Mouse (Mus musculus): ENCODE data around the gene Tmem132b. TPM values are rescaled to one million over a fixed set of nuclear protein-coding genes. Genes with fewer than 3 reads are reported as not detected.

Tmem132b gene
- total RNA-seq, 2 experiments from 2014 or later, result 140 to 144 TPM

DNA sequence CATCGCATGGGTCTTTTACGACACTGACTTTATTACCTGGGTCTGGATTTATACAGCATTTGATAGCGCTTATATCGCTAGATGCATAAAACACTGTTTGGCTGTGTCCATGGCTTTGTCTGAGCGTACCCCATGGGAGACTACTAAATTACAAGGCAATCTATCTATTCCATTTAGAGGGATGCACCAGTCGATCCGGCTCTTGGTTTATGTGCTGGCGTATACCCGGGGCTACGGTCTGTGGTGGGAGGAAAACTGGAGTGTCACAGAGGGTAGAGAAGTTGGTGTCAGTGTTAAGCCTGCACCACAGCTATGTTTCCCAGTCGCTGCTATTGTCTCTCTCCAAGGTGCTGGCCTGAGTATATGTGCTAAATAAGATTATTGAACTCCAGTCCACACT is 34.2 kb downstream of the Tmem132b start:
- DNase-seq (ENCODE audit: low spot score in 2 of 2), result no peak
- intact Hi-C loops (cut with DNase I), result no loop called here

DNA sequence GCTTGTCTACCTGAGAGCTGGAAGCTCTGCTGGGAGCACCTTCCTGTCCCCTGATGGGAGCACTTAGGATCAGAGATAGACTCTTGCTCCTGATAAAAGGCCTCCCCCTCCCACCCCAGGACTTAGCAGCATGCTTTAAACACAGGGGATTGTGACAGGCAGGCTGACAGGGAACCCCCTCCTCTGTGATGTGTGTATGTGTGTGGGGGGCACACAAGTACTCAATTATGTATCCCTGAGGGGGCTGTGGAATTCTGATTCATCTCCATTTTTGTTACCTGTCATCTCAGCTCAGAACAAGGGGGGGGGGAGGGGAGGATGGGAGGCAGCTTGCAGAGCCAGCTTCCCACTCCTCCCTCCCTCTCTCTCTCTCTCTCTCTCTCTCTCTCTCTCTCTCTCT is 36.9 kb downstream of the Tmem132b start:
- intact Hi-C loops (cut with DNase I), result no loop called here

DNA sequence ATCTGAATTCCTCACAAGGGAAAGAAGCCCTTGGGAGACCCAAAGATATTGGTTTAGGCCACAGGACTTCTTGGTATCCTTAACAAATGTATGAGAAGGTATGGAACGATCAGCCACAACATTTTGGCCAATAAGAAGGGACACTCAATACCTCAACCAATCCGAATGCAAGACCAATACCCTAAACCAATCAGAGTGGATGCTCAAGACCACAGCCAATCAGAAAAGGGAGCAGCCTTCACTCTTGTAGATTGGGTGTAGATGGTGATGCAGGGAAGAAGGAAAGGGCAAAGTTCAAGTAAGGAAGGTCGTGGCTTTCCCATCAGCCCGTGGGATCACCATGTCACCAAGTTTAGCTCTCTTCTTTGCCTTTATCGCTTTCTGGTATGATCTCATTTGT is 40.4 kb downstream of the Tmem132b start:
- intact Hi-C loops (cut with DNase I), result no loop called here
- DNase-seq (ENCODE audit: low spot score in 2 of 2), result no peak

More for the DNA sequence above, 36.9 kb downstream of the Tmem132b start:
- no peak for DNase-seq (ENCODE audit: low spot score in 2 of 2)

DNA sequence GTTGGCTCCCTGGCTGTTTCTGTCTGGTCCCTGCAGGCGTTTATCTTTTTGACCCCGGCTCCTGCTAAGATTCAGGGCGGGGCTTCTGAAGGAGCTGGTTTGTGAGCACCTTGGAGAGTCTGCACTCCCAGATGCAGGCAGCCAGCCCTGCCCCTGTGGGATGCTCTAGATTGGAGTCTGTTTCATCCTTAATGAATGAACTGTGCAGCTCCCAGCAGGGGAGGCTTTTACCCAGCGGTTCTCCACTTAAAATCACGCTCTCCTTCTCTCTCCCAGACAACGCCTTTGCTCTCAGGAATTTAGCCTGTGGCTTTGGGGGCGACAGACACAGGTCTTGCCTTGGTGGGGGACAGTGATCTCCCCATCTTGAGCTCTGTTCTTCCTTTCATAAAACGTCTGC is 43.3 kb downstream of the Tmem132b start:
- intact Hi-C loops (cut with DNase I), result loop anchor here (5.0 kb wide), 1 partner anchor 43 kb away; the partner anchor contains the start of gene Tmem132b
- no peak for DNase-seq (ENCODE audit: low spot score in 2 of 2)

DNA sequence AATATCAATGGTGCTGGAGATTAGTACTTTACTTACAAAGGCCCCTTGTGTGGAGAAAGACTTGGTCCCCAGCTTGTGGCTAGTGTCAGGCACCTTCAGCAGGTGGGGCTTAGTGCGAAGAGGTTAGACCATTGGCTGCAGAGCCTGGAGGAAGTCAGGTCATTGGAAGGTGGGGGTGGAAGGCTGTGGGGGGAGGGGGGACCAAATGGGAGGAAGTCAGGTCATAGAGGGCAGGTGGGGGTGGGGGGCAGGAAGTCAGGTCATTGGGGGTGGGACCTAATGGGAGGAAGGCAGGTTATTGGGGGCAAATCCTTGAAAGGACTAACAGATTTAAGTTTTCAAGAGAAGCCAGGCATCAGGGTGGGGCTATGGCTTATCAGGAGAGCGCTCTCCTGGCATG is 44.3 kb downstream of the Tmem132b start:
- no peak for DNase-seq (ENCODE audit: low spot score in 2 of 2)
- intact Hi-C loops (cut with DNase I), result loop anchor here (5.0 kb wide), 1 partner anchor 44 kb away; the partner anchor contains the start of gene Tmem132b

DNA sequence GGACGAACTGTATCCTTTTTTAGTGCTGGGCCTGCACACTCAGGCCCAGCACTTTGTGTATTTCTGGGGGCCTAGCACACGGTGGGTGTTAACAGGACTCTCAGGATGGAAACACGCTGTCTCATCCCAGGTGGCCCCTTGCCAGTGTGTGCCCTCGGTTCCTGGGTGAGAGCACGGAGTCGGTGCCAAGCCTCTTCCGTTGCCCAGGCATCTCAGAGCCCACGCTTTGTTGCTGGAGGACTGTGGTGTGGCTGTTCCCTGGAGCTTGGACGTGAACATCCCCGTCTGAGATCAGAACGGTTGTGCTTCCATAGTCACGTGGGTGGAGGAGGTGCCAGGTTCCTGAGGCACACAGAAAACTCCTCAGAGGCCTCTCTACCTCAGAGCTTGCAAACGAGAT is 47.1 kb downstream of the Tmem132b start:
- intact Hi-C loops (cut with DNase I), result loop anchor here (5.0 kb wide), 1 partner anchor 46 kb away; the partner anchor contains the start of gene Tmem132b
- DNase-seq (ENCODE audit: low spot score in 2 of 2), result peak; percentile 82 to 89

DNA sequence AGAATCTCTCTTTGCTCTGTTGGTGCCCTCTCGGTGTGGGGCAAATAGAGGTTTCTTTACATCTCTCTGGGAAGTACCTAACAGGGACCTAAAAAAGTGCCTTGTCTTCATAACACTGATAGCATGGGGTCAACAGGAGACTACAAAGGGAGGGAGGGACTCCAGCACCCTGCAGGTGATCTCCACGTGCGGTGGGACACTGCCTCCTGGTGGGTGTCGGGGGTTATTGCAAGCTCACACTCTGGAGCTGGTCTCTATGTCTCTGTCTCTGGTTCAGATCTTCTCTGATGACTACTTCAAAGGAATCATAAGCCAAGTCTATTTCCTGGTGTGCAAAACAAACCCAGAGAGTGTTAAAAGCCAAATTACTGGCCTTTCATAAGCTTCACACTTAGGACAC is 47.6 kb downstream of the Tmem132b start:
- no peak for DNase-seq (ENCODE audit: low spot score in 2 of 2)
- intact Hi-C loops (cut with DNase I), result loop anchor here (5.0 kb wide), 1 partner anchor 47 kb away; the partner anchor contains the start of gene Tmem132b

DNA sequence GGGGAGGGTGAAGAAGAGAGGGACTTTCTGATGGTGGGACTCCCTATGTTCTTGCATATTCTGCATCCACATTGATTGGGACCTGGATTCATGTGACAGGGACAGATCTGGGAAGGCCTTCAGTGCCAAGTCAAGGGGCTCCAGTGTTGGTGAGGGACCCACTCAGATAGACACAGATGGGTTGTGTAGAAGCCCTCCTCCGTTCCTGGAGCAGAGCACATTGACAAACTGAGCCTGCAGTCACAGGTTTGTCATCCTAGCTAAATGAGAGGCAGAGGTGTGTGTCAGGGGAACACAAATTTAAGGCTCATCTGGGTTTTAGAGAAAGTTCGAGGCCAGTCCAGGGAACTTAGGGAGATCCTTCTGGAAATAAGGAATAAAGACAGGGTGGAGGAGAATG is 51.7 kb downstream of the Tmem132b start:
- DNase-seq (ENCODE audit: low spot score in 2 of 2), result no peak

DNA sequence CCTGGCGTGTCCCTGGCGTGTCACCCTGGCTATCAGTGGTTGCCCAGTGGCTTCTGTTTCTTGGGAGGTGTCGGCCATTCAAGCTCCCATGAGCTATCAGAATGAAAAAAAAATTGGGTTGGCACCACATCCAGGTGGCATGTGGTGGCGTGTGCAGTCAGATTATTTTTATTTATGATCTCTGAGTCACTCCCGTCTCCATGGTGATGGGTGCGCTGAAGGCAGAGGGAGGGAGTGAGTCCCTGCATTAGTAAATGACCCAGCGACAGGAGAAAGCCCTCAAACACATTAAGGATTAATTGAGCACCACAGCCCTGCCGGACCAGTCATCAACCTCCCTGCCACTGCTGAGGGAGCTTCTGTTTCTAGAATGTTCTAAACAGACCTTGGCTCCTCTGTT is 52.3 kb downstream of the Tmem132b start:
- peak; percentile 50 to 59 for DNase-seq (ENCODE audit: low spot score in 2 of 2)
- intact Hi-C loops (cut with DNase I), result no loop called here

More for the DNA sequence above, 51.7 kb downstream of the Tmem132b start:
- intact Hi-C loops (cut with DNase I), result no loop called here

DNA sequence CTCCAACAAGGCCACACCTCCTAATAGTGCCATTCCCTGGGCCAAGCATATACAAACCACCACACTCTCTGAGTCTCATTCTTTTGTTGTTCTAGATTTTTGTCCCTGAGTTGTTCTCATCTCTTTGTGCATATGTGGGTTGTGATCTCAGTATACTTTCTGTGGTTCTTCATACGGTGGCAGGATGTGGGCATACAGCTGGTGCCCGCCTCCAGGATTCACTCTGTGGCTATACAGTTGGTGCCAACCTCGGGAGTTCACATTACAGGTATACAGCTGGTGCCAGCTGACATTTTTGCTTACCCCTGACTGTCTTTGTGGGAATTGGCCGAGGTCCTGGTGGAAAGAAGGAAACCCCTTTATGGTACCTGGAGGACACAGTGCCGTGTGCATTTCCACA is 53.6 kb downstream of the Tmem132b start:
- DNase-seq (ENCODE audit: low spot score in 2 of 2), result peak in 1 of 2 experiments; percentile 51
- intact Hi-C loops (cut with DNase I), result no loop called here

DNA sequence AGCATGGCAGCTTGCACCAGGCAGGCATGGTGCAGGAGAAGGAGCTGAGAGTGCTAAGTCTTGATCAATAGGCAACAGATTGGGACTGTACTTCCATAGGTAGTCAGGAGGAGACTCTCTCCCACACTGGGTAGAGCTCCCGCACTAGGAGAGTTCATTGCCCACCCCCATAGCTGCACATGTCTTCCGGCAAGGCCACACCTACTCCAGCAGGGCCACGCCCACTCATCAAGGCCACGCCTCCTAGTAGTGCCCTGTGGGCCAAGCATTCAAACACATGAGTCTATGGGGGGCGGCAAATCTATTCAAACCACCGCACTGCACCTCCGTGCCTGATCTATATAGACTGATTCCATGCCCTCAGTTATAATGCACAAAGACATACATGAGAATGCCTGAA is 56.6 kb downstream of the Tmem132b start:
- no peak for DNase-seq (ENCODE audit: low spot score in 2 of 2)
- intact Hi-C loops (cut with DNase I), result no loop called here

DNA sequence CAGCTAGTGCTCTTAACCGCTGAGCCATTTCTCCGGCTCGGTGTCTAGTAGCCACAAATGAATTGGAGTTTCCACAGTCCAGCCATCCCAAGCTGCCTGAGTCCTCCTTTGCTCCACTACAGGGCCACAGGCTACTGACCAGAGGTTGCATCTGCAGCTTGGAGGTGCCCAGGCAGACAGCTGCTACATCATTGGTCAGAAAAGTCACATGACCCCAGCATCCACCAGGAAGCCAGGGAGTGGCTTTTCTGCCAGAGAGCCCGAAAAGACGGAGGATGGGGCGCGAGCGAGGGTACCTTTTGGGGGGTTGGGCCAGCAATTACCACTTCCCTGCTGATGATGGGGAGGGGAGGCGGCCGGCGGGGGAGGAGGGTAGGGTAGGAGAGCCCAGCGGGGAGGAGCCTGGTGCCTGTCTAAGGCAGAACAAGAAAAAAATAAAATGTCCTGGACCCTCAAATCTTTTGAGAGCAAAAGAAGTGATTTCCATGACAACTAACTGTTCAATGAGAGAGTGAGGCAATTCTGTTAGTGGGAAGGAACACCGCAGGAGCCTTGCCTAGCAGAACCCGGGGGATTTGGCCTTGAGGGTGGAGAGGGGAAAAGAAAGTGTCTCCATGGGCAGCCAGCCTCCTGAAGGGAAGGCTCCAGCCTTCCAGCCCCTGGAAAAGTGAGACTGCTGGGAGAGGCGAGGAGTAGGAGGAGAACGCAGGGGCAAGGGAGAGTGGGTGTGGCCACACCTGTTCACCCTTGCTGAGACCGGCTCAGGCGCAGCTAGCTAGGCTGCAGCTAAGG is 57.5 kb downstream of the Tmem132b start:
- no peak for DNase-seq (ENCODE audit: low spot score in 2 of 2)
- intact Hi-C loops (cut with DNase I), result no loop called here

DNA sequence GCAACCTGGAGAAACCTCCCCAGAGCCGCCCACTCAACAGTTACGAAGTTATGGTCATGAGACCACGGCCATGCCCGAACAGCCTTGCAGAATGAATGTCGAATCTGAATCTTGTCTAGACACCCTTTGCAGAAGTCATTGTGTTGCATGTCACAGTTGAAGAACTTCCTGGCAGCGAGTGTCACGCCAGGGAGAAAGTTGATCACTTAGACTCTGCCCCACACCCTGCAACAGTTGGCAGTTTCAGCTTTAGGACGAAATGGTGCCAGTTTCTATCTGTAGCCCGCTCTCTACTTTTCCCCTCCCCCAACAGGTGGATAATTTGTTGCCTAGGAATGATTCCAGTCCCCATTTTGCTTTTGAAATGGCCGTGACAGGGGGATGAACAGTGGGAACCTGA is 66.5 kb downstream of the Tmem132b start:
- intact Hi-C loops (cut with DNase I), result no loop called here
- no peak for DNase-seq (ENCODE audit: low spot score in 2 of 2)

DNA sequence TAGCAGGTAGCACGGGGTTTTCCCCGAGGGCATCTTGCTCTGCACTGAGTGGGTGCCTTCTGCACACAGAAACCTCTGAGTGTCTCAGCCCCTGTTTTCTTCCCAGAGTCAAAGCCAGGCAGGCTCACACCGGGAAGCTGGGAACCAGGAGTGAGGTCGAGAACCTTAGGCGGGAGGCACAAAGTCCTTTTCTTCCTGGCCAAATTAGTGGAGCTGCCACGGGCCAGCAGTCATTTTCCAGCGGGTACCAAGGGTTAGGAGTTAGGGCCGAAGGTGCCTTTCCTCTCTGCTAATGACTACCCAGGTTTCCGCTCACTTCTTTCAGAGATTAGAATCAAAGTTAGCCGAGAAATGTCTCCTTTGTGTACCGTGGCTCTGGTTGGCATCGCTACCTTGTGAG is 75.6 kb downstream of the Tmem132b start:
- intact Hi-C loops (cut with DNase I), result no loop called here
- no peak for DNase-seq (ENCODE audit: low spot score in 2 of 2)

DNA sequence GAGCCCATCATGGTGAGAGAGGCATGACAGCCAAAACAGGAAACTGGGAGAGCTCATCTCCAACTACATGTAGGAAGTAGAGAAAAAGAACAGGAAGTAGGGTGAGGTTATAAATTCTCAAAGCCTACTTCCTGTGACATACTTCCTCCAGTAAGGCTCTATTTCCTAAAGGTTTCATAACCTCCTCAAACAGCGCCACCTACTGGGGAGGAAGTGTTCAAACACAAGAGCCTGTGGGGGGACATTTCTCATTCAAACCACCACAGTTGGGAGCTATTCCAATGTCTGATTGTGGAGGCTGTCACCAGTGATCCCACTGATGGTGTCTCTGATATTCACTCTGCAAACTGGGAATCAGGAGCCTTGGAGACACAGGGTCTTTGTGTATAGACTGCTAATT is 78.4 kb downstream of the Tmem132b start:
- intact Hi-C loops (cut with DNase I), result no loop called here
- DNase-seq (ENCODE audit: low spot score in 2 of 2), result no peak

DNA sequence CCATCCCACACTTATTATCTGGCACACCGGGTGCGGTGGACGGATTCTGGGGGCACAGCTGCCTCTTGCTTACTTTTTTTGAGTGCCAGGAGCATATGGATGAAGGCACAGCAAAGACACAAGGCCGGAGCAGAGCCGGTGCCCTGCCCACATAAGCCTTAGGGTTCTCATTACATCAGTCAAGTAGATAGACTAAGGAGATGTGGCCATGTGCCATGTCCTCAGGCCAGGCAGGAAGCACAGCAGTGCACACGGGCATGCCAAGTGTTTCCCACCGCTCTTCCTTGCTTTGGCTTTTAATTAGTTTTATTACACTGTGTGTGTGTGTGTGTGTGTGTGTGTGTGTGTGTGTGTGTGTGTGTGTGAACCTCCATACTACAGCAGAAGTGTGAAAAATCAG is 80.9 kb downstream of the Tmem132b start:
- no peak for DNase-seq (ENCODE audit: low spot score in 2 of 2)
- intact Hi-C loops (cut with DNase I), result no loop called here

DNA sequence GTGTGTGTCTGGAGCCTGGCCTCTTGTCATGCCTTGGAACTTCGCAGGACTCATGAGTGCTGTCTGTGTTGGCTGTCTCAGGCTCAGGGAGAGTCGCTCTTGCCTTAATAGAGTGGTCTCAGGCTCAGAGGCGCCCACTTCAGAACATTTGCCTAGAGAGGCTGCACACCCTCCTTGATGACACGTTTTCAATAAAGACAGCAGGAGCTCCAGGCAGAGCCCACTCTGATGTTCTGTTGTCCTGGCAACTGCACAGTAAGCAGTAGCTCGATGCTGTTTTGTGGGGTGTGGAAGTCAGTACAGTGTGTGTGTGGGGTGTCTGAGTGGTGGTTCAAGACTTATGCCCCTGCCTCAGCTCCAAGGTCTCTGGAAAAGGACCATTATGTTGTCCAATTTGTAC is 81.6 kb downstream of the Tmem132b start:
- no peak for DNase-seq (ENCODE audit: low spot score in 2 of 2)
- intact Hi-C loops (cut with DNase I), result no loop called here

DNA sequence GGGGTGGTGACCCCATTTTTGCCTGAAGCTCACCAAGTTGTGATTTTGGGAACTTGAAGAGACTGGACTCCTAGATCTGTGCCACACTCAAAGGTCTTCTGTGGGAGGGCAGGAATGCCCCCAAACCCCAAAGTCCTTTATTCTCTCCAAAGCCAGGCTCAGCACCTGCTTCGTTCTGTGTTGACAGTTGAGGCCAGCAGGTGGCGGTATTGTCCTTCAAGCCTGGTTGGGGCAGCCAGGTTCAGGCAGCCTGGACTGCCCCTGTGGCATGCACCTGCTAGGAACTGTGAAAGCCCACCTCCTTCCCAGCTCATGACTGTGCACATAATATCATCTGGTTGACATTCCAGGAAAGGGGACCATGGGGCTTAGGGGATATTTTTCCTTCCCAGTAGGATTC is 82.8 kb downstream of the Tmem132b start:
- DNase-seq (ENCODE audit: low spot score in 2 of 2), result no peak
- intact Hi-C loops (cut with DNase I), result no loop called here

DNA sequence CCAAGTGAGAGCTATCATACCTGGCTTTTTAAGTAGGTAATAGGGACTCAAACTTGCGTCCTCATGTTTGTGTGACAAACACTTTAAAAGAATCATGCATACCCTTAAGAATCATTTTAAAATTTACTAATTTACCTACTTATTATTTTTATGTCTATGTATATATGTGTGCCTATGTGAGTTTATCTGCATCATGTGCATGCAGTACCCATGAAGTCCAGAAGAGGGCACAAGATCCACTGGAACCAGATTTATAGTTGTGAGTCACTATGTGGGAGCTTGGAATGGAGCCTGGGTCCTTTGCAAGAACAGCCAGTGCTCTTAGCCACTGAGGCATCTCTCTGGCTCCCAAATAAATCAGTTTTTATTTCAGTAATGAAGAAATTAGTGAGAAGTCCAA is 85.5 kb downstream of the Tmem132b start:
- intact Hi-C loops (cut with DNase I), result no loop called here
- DNase-seq (ENCODE audit: low spot score in 2 of 2), result no peak

DNA sequence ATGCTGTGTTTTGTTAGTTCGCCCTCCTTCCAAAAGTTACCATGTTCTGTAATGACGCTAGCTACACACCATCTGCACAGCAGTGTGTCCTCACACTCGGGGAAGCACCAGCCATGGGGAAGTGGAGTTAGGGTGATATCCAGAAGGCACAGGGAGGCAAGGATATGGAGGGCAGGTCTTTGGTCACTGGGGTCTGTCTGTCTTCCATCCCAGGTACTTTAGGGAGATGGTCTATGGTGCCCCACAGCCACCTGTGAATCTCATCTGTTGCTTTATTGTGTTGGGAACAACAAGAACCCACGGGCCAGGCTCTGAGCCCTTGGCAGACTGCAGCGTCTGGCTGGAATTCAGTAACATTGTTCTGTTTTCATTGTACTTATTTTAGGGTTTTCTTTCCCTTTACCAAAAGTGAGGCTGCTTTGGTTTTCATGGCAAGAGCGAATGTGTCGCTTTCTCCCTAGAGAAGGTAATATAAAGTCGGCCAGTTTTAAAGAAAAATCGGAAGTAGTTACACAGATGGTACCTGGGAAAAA is 96.3 kb downstream of the Tmem132b start:
- intact Hi-C loops (cut with DNase I), result no loop called here
- DNase-seq (ENCODE audit: low spot score in 2 of 2), result peak in 1 of 2 experiments; percentile 39

DNA sequence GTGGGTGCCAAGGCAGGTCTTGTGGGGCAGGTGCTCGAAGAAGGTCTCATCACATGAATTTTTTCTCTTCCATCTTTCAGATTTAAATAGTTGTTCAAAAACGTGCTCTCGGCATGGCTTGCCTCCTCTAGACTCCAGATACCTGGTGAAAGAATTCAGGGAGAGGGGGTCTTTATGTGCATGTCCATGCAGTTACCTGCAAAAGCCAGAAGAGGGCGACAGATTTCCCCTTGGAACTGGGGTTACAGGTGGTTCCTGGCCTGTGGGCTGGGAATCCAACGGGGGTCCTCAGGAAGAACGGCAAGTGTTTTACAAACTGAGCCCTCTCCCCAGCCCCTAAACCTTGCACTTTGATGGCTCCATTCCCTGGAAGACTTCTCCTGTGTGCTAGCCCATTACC is 103.1 kb downstream of the Tmem132b start:
- DNase-seq (ENCODE audit: low spot score in 2 of 2), result no peak
- intact Hi-C loops (cut with DNase I), result no loop called here

Measured in left cerebral cortex, postnatal 36 days (tissue).